Mouse (Mus musculus): Measurements from ENCODE around the gene Malsu1. TPM values are rescaled to one million over a fixed set of nuclear protein-coding genes. Genes with fewer than 3 reads are reported as not detected.

Malsu1 gene
- polyA plus RNA-seq, 1 experiment from 2014 or later = 52.9 TPM

DNA sequence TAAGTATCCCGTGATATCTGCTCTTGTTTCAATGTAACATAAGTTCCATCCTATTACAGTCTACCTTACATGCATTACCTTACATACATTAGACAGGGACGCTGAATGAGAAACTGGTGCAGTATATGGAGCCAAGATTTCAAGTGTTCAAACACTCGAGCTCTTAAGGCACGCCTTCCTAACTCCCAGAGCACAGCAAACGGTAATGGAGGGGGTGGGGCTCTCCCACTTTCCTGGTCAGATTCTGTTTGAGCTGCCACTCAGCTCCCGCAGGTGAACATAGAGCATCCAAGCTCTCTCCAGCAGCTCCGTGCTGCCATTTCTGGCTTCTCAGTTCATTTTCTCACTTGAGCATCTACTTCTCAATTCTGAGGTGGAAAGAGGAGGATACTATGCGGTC, 44.9 kb downstream of the Malsu1 start:
- Histone ChIP-seq H3K4me2 (no peak overlapping the region), H3K4me3 (no peak overlapping the region), H3K4me1 (no peaks in the 10 kb centered on the region), H3K36me3 (peaks cover 43% of the 10 kb centered on the region), H3K9me3 (replicated peaks) (no peaks in the 10 kb centered on the region), H3K27me3 (replicated peaks) (no peaks in the 10 kb centered on the region), H3K9ac (no peak overlapping the region), H3K27ac (no peak overlapping the region)
- WGBS (ENCODE audit: insufficient replicate concordance) = 69% methylated on average over 8 of the region's 8 CpGs
- no peak for ATAC-seq

DNA sequence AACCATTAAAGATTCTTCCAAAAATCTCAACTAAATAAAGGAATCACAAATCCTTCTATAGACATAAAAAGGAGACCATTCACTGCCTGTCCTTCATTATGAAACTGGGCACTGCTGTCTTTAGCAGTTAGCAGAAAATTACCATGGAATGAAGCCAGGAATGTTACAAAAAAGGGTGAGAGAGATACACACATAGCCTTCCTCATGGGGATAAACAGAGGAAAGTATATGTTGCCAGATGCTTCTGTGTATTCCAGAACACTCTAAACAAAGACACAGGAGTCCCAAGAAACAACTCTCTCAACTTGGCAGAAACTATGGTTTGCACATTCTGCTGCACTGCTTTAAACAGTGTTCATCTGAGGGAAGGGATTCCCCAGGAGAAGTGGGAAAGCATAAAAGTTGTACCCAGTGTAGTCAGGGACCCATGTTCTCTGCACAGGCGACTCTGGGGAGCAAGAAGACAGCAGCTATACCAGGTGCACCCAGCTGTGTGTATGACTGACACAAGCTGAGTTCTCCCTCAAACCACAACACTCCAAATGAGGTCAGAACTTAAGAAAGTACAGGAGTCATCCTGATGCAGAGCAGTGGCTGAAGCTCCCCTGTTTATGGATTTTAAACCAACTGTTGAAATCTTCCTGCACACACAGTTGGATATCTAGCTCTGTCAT, 46.0 kb downstream of the Malsu1 start:
- Histone ChIP-seq H3K27me3 (replicated peaks) (no peaks in the 10 kb centered on the region), H3K4me1 (no peaks in the 10 kb centered on the region), H3K4me3 (no peak overlapping the region), H3K27ac (no peak overlapping the region), H3K9me3 (replicated peaks) (no peaks in the 10 kb centered on the region), H3K36me3 (peaks cover 39% of the 10 kb centered on the region), H3K4me2 (no peak overlapping the region), H3K9ac (no peak overlapping the region)
- ATAC-seq = no peak
- WGBS (ENCODE audit: insufficient replicate concordance) = 44% methylated on average over 1 of the region's 1 CpGs

DNA sequence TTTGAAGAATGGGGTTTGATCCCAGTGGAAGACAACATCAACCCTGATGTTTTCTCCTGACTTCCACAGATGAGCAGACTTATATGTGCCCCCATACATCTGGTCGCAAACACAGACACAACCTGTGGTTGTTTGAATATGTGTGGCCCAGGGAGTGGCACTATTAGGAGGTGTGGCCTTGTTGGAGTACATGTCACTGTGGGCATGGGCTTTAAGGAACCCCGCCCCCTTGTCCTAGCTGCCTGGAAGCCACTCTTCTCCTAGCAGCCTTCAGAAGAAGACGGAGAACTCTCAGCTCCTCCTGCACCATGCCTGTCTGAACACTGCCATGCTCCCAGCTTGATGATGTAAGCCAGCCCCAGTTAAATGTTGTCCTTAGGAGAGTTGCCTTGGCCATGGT, 46.8 kb downstream of the Malsu1 start:
- H3K36me3 ChIP-seq = peaks cover 38% of the 10 kb centered on the region
- no peak overlapping the region for H3K9ac ChIP-seq
- no peak overlapping the region for H3K4me2 ChIP-seq
- no peak for ATAC-seq
- H3K4me1 ChIP-seq = no peaks in the 10 kb centered on the region
- no peaks in the 10 kb centered on the region for H3K9me3 ChIP-seq (replicated peaks)
- H3K4me3 ChIP-seq = no peak overlapping the region
- 84% methylated on average over 3 of the region's 3 CpGs for WGBS (ENCODE audit: insufficient replicate concordance)
- H3K27ac ChIP-seq = no peak overlapping the region
- no peaks in the 10 kb centered on the region for H3K27me3 ChIP-seq (replicated peaks)

DNA sequence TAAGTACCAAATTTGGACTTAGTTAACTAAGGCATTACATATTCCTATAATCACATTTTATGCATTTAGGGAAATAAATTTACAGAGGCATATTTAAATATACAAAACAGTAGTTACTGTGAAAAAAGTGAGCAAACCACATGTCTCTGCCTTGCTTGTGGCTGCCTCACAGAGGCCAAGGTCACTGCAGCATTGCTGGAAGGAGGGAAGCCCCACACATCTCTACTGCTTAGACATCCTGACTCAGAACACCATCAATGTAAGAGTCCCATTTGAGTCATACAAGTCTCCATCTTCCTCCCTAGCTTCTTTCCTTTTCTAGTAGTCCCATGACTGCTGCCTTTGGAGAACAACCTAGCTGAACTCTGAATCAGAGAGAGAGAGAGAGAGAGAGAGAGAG, 56.7 kb downstream of the Malsu1 start:
- Histone ChIP-seq H3K9ac (no peak overlapping the region), H3K4me2 (no peak overlapping the region), H3K9me3 (replicated peaks) (no peaks in the 10 kb centered on the region), H3K4me3 (no peak overlapping the region), H3K4me1 (peaks cover 5% of the 10 kb centered on the region), H3K36me3 (peaks cover 32% of the 10 kb centered on the region), H3K27me3 (replicated peaks) (no peaks in the 10 kb centered on the region), H3K27ac (no peak overlapping the region)
- no peak for ATAC-seq

DNA sequence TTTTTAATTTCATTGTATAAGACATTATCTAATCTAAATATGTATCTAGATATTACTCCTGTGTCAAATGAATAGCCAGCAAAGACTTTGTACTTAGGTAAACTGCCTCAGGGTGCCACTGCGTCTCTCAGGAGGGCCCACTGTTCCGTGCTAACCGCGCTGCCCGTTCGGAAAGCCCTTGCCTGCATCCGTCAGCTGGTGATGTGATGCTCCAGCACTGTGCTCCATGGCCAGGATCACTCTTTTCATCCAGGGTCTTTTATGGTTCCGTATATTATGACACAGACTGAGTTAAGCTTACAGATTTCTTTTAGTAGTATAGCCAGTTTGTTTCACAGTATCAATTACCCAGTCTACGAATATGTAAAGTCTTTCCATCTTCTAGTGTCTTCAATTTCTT, 58.3 kb downstream of the Malsu1 start:
- Histone ChIP-seq H3K4me2 (no peak overlapping the region), H3K27ac (no peak overlapping the region), H3K36me3 (peaks cover 24% of the 10 kb centered on the region), H3K9ac (no peak overlapping the region), H3K4me3 (no peak overlapping the region), H3K9me3 (replicated peaks) (no peaks in the 10 kb centered on the region), H3K4me1 (peaks cover 17% of the 10 kb centered on the region), H3K27me3 (replicated peaks) (no peaks in the 10 kb centered on the region)
- ATAC-seq = no peak
- 90% methylated on average over 9 of the region's 9 CpGs for WGBS (ENCODE audit: insufficient replicate concordance)

DNA sequence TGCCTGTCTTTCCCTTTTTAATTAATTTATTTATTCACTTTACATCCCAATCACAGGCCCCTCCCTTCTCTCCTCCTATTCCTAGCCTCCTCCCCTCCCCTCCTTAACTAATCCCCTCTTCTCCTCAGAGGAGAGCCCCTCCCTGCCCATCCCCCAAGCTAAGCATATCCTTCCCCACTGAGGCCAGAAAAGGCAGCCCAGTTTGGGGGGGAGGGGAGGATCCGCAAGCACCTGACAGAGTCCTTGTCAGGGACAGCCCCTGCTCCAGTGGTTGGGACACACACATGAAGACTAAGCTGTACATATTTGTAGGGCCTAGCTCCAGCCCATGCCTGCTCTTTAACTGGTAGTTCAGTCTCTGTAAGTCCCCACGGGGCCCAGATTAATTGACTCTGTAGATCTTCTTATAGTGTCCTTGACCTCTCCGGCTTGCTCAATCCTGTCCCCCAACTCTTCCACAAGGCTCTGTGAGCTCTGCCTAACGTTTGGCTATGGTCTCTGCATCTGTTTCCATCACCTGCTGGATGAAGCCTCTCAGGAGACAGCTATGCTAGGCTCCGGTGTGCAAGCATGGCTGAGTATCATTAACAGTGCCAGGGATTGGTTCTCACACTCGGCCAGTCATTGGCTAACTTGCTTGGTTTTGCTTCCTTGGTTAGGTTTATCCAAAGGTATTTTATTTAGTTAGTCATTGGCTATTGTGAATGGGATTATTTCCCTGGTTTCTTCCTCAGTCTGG, 58.9 kb downstream of the Malsu1 start:
- 68% methylated on average over 6 of the region's 6 CpGs for WGBS (ENCODE audit: insufficient replicate concordance)
- H3K27ac ChIP-seq = no peak overlapping the region
- H3K36me3 ChIP-seq = peaks cover 21% of the 10 kb centered on the region
- no peak overlapping the region for H3K4me2 ChIP-seq
- ATAC-seq = no peak
- H3K9me3 ChIP-seq (replicated peaks) = no peaks in the 10 kb centered on the region
- H3K4me3 ChIP-seq = no peak overlapping the region
- H3K27me3 ChIP-seq (replicated peaks) = no peaks in the 10 kb centered on the region
- H3K9ac ChIP-seq = no peak overlapping the region
- H3K4me1 ChIP-seq = peaks cover 24% of the 10 kb centered on the region

Other genes starting within 250 kb of the Malsu1 start
- gene Tmem176a, start 232.9 kb upstream of the Malsu1 start, polyA plus RNA-seq (2016; fragmentation: Nextera tagmentation; extraction: Ambion mirVana) = 48.3 and 53.2 TPM in 2 replicates
- gene Tmem176b, start 232.3 kb upstream of the Malsu1 start, polyA plus RNA-seq (2016; fragmentation: Nextera tagmentation; extraction: Ambion mirVana) = 92.9 and 93.2 TPM in 2 replicates
- gene Aoc1, start 200.9 kb upstream of the Malsu1 start, polyA plus RNA-seq (2016; fragmentation: Nextera tagmentation; extraction: Ambion mirVana) = not detected in 2 replicates
- gene 1600015I10Rik, start 143.9 kb upstream of the Malsu1 start, polyA plus RNA-seq (2016; fragmentation: Nextera tagmentation; extraction: Ambion mirVana) = not detected in 2 replicates
- not detected in 2 replicates for gene Doxl2, start 98.8 kb upstream of the Malsu1 start, polyA plus RNA-seq (2016; fragmentation: Nextera tagmentation; extraction: Ambion mirVana)
- gene Svs1, start 86.9 kb upstream of the Malsu1 start, polyA plus RNA-seq (2016; fragmentation: Nextera tagmentation; extraction: Ambion mirVana) = not detected in 2 replicates
- gene Gpnmb, start 37.2 kb upstream of the Malsu1 start, polyA plus RNA-seq (2016; fragmentation: Nextera tagmentation; extraction: Ambion mirVana) = 0.17 and 0.36 TPM in 2 replicates
- gene Igf2bp3, start 141.2 kb downstream of the Malsu1 start, polyA plus RNA-seq (2016; fragmentation: Nextera tagmentation; extraction: Ambion mirVana) = 32.0 and 33.7 TPM in 2 replicates
- gene Tra2a, start 190.2 kb downstream of the Malsu1 start, polyA plus RNA-seq (2016; fragmentation: Nextera tagmentation; extraction: Ambion mirVana) = 57.7 and 63.0 TPM in 2 replicates
- 3.2 and 4.3 TPM in 2 replicates for gene Ccdc126, start 245.5 kb downstream of the Malsu1 start, polyA plus RNA-seq (2016; fragmentation: Nextera tagmentation; extraction: Ambion mirVana)

All from liver, embryonic 12.5 days (tissue).